Comparison of ENCODE assay signal across 11 mouse cellular contexts in genomic region chr17:56345364-56345763, GRCm38 (mm10). TPM values are rescaled to one million over a fixed set of nuclear protein-coding genes. Genes with fewer than 3 reads are reported as not detected.
A peak's percentile ranks its signal among the peaks of the same experiment; 100 is the strongest.
ATAC-seq and TF ChIP-seq lines count a peak whose summit lies in the region.
"Had no signal": no experiment of that assay in that cellular context is flagged by ENCODE, and none has a peak within 500 bp of the region (broad histone marks: within the 10 kb centered on the region; RNA-seq: fewer than 3 reads in every experiment).

No protein-coding gene starts in this region.

- H3ac ChIP-seq in myocyte (ENCODE audit: control insufficient read depth, insufficient read length) = no peak overlapping the region

- H3K9ac ChIP-seq in kidney, embryonic 14.5 days (ENCODE audit: low read depth, low read length) = no peak overlapping the region

- no peaks in the 10 kb centered on the region for H3K27me3 ChIP-seq in myocyte (ENCODE audit: control insufficient read depth, insufficient read depth, insufficient read length)
- H3K27me3 ChIP-seq in kidney, embryonic 14.5 days (ENCODE audit: control insufficient read depth, insufficient read depth, low read length) = no peaks in the 10 kb centered on the region
- H3K27me3 ChIP-seq: CH12.LX, Patski had no signal

- TF ChIP-seq POLR2A in myocyte (IDR thresholded peaks at IDR 0.05; ENCODE audit: insufficient read length, low read depth) = no peak

- WGBS in kidney, embryonic 14.5 days = 66% methylated on average over 2 of the region's 2 CpGs

- ATAC-seq in kidney, embryonic 14.5 days (ENCODE audit: low FRiP score, low TSS enrichment) = no peak
- ATAC-seq: activated CD4-positive, CD25-positive, alpha-beta regulatory T cell, adult 4 months; CD4-positive, CD25-positive, alpha-beta regulatory T cell, adult 4 months; Patski had no signal

- no peak overlapping the region for H3K27ac ChIP-seq in kidney, embryonic 14.5 days (ENCODE audit: low read depth, low read length)

- H3K36me3 ChIP-seq in myocyte (ENCODE audit: control insufficient read depth, insufficient read depth) = no peaks in the 10 kb centered on the region
- no peaks in the 10 kb centered on the region for H3K36me3 ChIP-seq in kidney, embryonic 14.5 days (ENCODE audit: control insufficient read depth, insufficient read depth, low read length)

- H3K4me1 ChIP-seq in kidney, embryonic 14.5 days (ENCODE audit: control insufficient read depth, insufficient read depth, low read length) = no peaks in the 10 kb centered on the region

- no peak overlapping the region for H3K4me3 ChIP-seq in myocyte
- H3K4me3 ChIP-seq in kidney, embryonic 14.5 days (ENCODE audit: low read length) = no peak overlapping the region

- no peak overlapping the region for H3K4me2 ChIP-seq in myocyte (ENCODE audit: low read depth)
- H3K4me2 ChIP-seq in kidney, embryonic 14.5 days (replicated peaks; ENCODE audit: low read depth, low read length) = no peak overlapping the region

- H3K9me3 ChIP-seq in kidney, embryonic 14.5 days (ENCODE audit: control insufficient read depth, low read length) = no peaks in the 10 kb centered on the region
- H3K9me3 ChIP-seq: G1E had no signal

- H3K79me2 ChIP-seq in myocyte (ENCODE audit: control insufficient read depth, insufficient read depth) = peaks cover 8% of the 10 kb centered on the region

TF ChIP-seq in myocyte, 11 proteins besides CTCF, POLR2A, EP300 and RAD21:
- TF ChIP-seq USF1 (IDR thresholded peaks at IDR 0.05; ENCODE audit: low read depth) (no peak), MAX (IDR thresholded peaks at IDR 0.05; ENCODE audit: low read depth) (no peak), SRF (IDR thresholded peaks at IDR 0.05; ENCODE audit: control insufficient read depth, insufficient read length, low read depth) (no peak), MYOG (IDR thresholded peaks at IDR 0.05; ENCODE audit: control insufficient read depth in 1 of 3, insufficient read depth in 1 of 3, insufficient read length in 2 of 3, low read depth in 2 of 3) (peak in 2 of 3 experiments; percentile 47 to 58), TCF3 (IDR thresholded peaks at IDR 0.05; ENCODE audit: insufficient read length, low read depth) (no peak), MYOD1 (IDR thresholded peaks at IDR 0.05; ENCODE audit: control insufficient read depth in 1 of 3, insufficient read length in 2 of 3, low read depth in 2 of 3) (peak; percentile 83 to 92 (median 92)), E2F4 (IDR thresholded peaks at IDR 0.05; ENCODE audit: insufficient read depth) (no peak), POLR2AphosphoS2 (IDR thresholded peaks at IDR 0.05; ENCODE audit: insufficient read length, low read depth) (no peak), REST (IDR thresholded peaks at IDR 0.05; ENCODE audit: insufficient read depth, insufficient read length) (no peak), CEBPB (IDR thresholded peaks at IDR 0.05; ENCODE audit: insufficient read depth, poor library complexity, severe bottlenecking) (no peak), TCF12 (IDR thresholded peaks at IDR 0.05; ENCODE audit: insufficient read depth, poor library complexity, severe bottlenecking) (no peak)
TF ChIP-seq in myocyte: peak in this region for 2.

RNA-seq across cellular contexts. Expression of gene Kdm4b, which starts 19.5 kb away (rescaled TPM):
- 31.3 TPM for polyA plus RNA-seq in myocyte (2012; fragmentation: generic; extraction: Trizol)
- polyA plus RNA-seq in kidney, embryonic 14.5 days (2014; fragmentation: Nextera tagmentation; extraction: Ambion mirVana) = 22.9 and 33.3 TPM in 2 replicates

RNA-seq across cellular contexts. Expression of gene Uhrf1, which starts 42.2 kb away (rescaled TPM):
- 18.4 TPM for polyA plus RNA-seq in myocyte (2012; fragmentation: generic; extraction: Trizol)
- 104 and 143 TPM in 2 replicates for polyA plus RNA-seq in kidney, embryonic 14.5 days (2014; fragmentation: Nextera tagmentation; extraction: Ambion mirVana)

RNA-seq across cellular contexts. Expression of gene Arrdc5, which starts 45.3 kb away (rescaled TPM):
- not detected for polyA plus RNA-seq in myocyte (2012; fragmentation: generic; extraction: Trizol)
- not detected in 2 replicates for polyA plus RNA-seq in kidney, embryonic 14.5 days (2014; fragmentation: Nextera tagmentation; extraction: Ambion mirVana)
- polyA plus RNA-seq: activated CD4-positive, CD25-positive, alpha-beta regulatory T cell, adult 4 months; adrenal gland, adult 2 months; brain, embryonic 14.5 days; C2C12; CD4-positive, CD25-positive, alpha-beta regulatory T cell, adult 4 months; cerebellum, adult 2 months; G1E; Patski had no signal

RNA-seq across cellular contexts. Expression of gene Plin3, which starts 52.7 kb away (rescaled TPM):
- 44.8 TPM for polyA plus RNA-seq in myocyte (2012; fragmentation: generic; extraction: Trizol)
- polyA plus RNA-seq in kidney, embryonic 14.5 days (2014; fragmentation: Nextera tagmentation; extraction: Ambion mirVana) = 65.2 and 68.7 TPM in 2 replicates
